Mouse (Mus musculus) liver, embryonic 15.5 days (tissue): ENCODE measurements around the gene Rest. TPM values are rescaled to one million over a fixed set of nuclear protein-coding genes. Genes with fewer than 3 reads are reported as not detected.

Experiments
- ATAC-seq: fragments of 200-750 bp; cut with Nextera tagmentation; 2 replicates; pipeline ENCODE4 v1.8.0; 2017; ENCODE audit warnings: moderate number of reproducible peaks, mild to moderate bottlenecking, moderate library complexity; ENCODE audit not compliant: insufficient read depth
- H3K27ac ChIP-seq: fragments of 300-500 bp; sonication (generic); replicated peaks from 2 replicates; pipeline ENCODE4 v1.5.1; 2015; ENCODE audit warnings: mild to moderate bottlenecking, inconsistent platforms
- H3K27me3 ChIP-seq: fragments of 300-500 bp; sonication (generic); 2 replicates; pipeline ENCODE4 v1.6.1; 2015; ENCODE audit warnings: mild to moderate bottlenecking, inconsistent platforms
- H3K36me3 ChIP-seq: fragments of 300-500 bp; sonication (generic); replicated peaks from 2 replicates; pipeline ENCODE4 v1.6.1; 2015; ENCODE audit warnings: moderate library complexity, mild to moderate bottlenecking, inconsistent platforms
- H3K4me1 ChIP-seq: fragments of 300-500 bp; sonication (generic); replicated peaks from 2 replicates; pipeline ENCODE4 v1.6.1; 2015; ENCODE audit warnings: inconsistent platforms
- H3K4me2 ChIP-seq: fragments of 300-500 bp; sonication (generic); 2 replicates; pipeline ENCODE4 v1.6.1; 2015; ENCODE audit warnings: moderate library complexity, mild to moderate bottlenecking, inconsistent platforms
- H3K4me3 ChIP-seq: fragments of 300-500 bp; sonication (generic); replicated peaks from 2 replicates; pipeline ENCODE4 v1.5.1; 2015; ENCODE audit warnings: mild to moderate bottlenecking, inconsistent platforms
- H3K9ac ChIP-seq: fragments of 300-500 bp; sonication (generic); 2 replicates; pipeline ENCODE4 v1.6.1; 2015; ENCODE audit warnings: moderate library complexity, mild to moderate bottlenecking, inconsistent platforms
- H3K9me3 ChIP-seq: fragments of 300-500 bp; sonication (generic); replicated peaks from 2 replicates; pipeline ENCODE4 v1.6.1; 2016; ENCODE audit warnings: inconsistent platforms
- WGBS: fragments of 180-500 bp; shearing (Covaris S2); methylation state at CpG from one replicate; pipeline ENCODE4 v1.1.7; 2015; ENCODE audit warnings: mixed read lengths; ENCODE audit not compliant: insufficient replicate concordance; 5-methylcytosine and 5-hydroxymethylcytosine counted together
- polyA plus RNA-seq: library from polyadenylated mRNA; unstranded; fragments of >200 nt; fragmentation: Nextera tagmentation; extraction: Ambion mirVana; gene quantifications from 2 replicates; pipeline ENCODE4 v1.2.1, GENCODE M21; 2015

The Rest gene
- polyA plus RNA-seq, 1 experiment from 2014 or later: 6.4 TPM

DNA sequence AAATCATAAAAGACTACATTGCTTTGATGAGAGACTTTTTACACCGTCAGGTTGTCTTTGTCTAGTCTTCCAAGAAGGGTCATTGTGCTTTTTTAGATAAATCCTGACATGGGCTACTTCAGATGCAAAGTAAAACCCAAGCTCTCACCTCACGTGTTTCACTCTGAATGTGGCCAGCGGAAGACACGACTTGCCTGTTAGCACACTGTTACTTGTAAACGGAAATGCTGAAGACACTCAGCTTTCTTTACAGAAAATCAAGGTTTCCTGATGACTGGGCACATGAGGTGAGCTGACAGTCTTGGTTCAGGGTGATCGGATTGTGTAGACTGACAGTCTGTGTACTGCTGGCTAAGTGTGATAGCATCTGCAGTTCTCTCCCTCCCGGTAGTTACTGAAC, 20.4 kb downstream of the Rest start:
- H3K4me2 ChIP-seq: no peak overlapping the region
- no peak overlapping the region for H3K9ac ChIP-seq
- H3K4me1 ChIP-seq: no peaks in the 10 kb centered on the region
- no peak for ATAC-seq
- no peaks in the 10 kb centered on the region for H3K27me3 ChIP-seq
- no peak overlapping the region for H3K4me3 ChIP-seq
- H3K36me3 ChIP-seq: peaks cover 69% of the 10 kb centered on the region
- no peak overlapping the region for H3K27ac ChIP-seq
- H3K9me3 ChIP-seq: no peaks in the 10 kb centered on the region
- WGBS: 73% methylated on average over 7 of the region's 7 CpGs

- 65% methylated on average over 5 of the region's 5 CpGs for WGBS
- ATAC-seq: no peak
- H3K4me3 ChIP-seq: no peak overlapping the region
- H3K4me2 ChIP-seq: no peak overlapping the region
- H3K36me3 ChIP-seq: peaks cover 62% of the 10 kb centered on the region
- no peak overlapping the region for H3K27ac ChIP-seq
- H3K9me3 ChIP-seq: no peaks in the 10 kb centered on the region
- no peaks in the 10 kb centered on the region for H3K4me1 ChIP-seq
- no peak overlapping the region for H3K9ac ChIP-seq
- H3K27me3 ChIP-seq: no peaks in the 10 kb centered on the region
Measured at GRCm38 (mm10) chr5:77286904-77287303, 21.6 kb downstream of the Rest start.

- Histone ChIP-seq H3K4me3 (no peak overlapping the region), H3K9me3 (no peaks in the 10 kb centered on the region), H3K9ac (no peak overlapping the region), H3K27ac (no peak overlapping the region), H3K36me3 (peaks cover 61% of the 10 kb centered on the region), H3K4me1 (no peaks in the 10 kb centered on the region), H3K27me3 (no peaks in the 10 kb centered on the region), H3K4me2 (no peak overlapping the region)
- no peak for ATAC-seq
- WGBS: 76% methylated on average over 6 of the region's 6 CpGs
Measured at GRCm38 (mm10) chr5:77287901-77288300, 22.6 kb downstream of the Rest start.

DNA sequence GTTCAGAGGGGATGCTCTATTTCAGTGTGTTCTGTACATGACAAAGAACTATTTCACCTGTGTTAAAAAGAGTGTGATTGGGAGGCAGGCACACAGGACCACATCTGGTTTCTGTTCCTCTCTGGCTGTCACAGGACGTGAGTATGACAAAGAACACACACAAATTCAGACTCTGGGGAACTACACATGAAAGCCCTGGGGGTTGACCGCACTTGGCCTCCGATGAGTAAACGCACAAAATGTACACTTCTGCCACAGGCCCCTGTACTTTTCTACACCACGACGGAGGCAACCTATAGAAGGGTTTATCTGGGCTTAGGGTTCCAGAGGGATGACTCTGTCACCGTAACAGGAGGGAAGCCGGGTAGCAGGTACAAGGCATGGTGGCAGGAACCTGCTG, 24.4 kb downstream of the Rest start:
- Histone ChIP-seq H3K36me3 (peaks cover 66% of the 10 kb centered on the region), H3K4me1 (no peaks in the 10 kb centered on the region), H3K27me3 (no peaks in the 10 kb centered on the region), H3K9me3 (no peaks in the 10 kb centered on the region), H3K9ac (no peak overlapping the region), H3K4me3 (no peak overlapping the region), H3K4me2 (no peak overlapping the region), H3K27ac (no peak overlapping the region)
- no peak for ATAC-seq
- 73% methylated on average over 8 of the region's 8 CpGs for WGBS

DNA sequence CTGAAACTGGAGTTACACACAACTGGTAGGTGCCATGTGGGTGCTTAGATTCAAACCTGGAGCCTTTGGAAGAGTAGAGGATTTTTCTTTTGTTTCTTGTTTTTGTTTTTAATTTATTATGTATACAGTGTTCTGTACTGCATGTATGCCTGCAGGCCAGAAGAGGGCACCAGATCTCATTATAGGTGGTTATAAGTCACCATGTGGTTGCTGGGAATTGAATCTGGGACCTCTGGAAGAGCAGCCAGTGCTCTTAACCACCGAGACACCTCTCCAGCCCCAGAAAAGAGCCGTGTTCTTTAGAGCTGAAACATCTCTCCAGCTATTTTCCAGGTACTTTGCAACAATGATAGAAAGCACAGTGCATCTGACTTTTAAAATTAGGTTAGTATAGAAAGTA, 25.3 kb downstream of the Rest start:
- 80% methylated on average over 2 of the region's 2 CpGs for WGBS
- H3K4me3 ChIP-seq: no peak overlapping the region
- ATAC-seq: no peak
- no peak overlapping the region for H3K9ac ChIP-seq
- no peaks in the 10 kb centered on the region for H3K27me3 ChIP-seq
- H3K27ac ChIP-seq: no peak overlapping the region
- no peak overlapping the region for H3K4me2 ChIP-seq
- H3K9me3 ChIP-seq: no peaks in the 10 kb centered on the region
- H3K36me3 ChIP-seq: peaks cover 68% of the 10 kb centered on the region
- H3K4me1 ChIP-seq: no peaks in the 10 kb centered on the region

DNA sequence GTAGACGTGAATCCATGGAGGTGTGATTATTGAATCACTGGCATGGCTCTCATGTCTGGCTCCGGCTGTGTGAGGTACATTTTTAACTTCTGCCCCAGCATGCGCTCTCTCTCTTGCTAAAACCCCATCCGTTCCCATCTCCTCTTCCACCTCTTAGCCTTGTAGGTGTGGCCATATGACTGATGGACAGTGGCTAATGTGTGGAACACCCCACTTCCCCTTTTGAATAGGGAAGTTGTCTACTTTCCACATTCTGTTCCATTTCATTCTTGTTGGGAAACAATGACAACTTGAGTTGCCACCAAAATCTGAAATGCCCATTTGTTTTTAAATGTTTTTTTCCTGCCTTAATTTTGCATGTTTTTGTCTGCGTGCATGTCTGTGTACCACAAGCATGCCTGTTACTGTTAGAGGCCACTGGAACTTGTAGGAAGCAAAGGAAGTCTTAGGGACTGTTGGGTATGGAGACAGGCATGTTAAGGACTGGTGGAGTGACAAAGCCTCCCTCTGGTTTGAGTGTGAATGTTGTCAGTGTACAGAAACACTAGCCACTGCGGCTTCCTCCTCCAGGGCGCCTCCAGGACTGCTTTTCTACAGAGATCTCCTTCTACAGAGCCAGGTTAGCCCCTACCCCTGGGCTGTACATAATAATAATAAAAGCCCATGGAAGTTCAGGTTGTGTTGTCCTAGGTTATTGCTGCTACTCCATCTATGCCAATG, 27.7 kb downstream of the Rest start:
- H3K36me3 ChIP-seq: peaks cover 78% of the 10 kb centered on the region
- no peak; the same call in 1 of the 2 replicates for ATAC-seq
- H3K9me3 ChIP-seq: no peaks in the 10 kb centered on the region
- H3K9ac ChIP-seq: no peak overlapping the region
- H3K4me2 ChIP-seq: no peak overlapping the region
- H3K27ac ChIP-seq: peak overlapping the region; percentile 48
- no peaks in the 10 kb centered on the region for H3K27me3 ChIP-seq
- 58% methylated on average over 7 of the region's 7 CpGs for WGBS
- H3K4me1 ChIP-seq: no peaks in the 10 kb centered on the region
- H3K4me3 ChIP-seq: no peak overlapping the region

- Histone ChIP-seq H3K4me1 (no peaks in the 10 kb centered on the region), H3K9ac (no peak overlapping the region), H3K27ac (no peak overlapping the region), H3K27me3 (no peaks in the 10 kb centered on the region), H3K36me3 (peaks cover 66% of the 10 kb centered on the region), H3K4me2 (no peak overlapping the region), H3K4me3 (no peak overlapping the region), H3K9me3 (no peaks in the 10 kb centered on the region)
- 68% methylated on average over 2 of the region's 2 CpGs for WGBS
- no peak for ATAC-seq
Measured at GRCm38 (mm10) chr5:77299486-77299885, 34.2 kb downstream of the Rest start.

DNA sequence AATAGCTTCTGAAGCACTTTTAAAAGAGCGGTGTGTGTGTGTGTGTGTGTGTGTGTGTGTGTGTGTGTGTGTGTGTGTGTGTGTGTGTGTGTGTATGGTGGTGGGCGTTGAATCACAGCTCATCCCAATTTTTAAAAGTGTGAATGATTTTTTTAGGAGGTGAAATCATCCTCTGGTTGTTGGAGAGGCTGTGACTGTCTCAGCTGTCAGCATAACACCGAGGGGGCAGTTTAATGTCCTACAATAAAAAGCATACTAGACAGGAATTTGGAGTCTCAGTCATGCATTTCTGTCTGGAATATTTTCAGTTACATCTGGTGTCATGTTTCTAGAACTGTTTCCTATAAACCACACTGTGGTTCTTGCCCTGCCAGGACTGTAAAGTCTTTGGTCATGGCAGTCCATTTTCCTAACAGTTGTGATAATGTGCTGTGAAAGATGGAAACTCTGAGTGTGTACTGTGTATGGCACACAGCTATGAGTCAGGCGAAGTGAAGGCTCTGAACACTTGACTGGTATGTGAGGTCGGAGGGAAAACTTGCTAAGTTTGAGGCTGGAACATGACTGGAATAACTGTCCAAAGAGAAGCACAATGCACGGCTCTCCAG, 36.1 kb downstream of the Rest start:
- WGBS: 72% methylated on average over 6 of the region's 6 CpGs
- Histone ChIP-seq H3K9ac (no peak overlapping the region), H3K9me3 (no peaks in the 10 kb centered on the region), H3K27ac (no peak overlapping the region), H3K4me3 (no peak overlapping the region), H3K36me3 (peaks cover 66% of the 10 kb centered on the region), H3K4me2 (no peak overlapping the region), H3K27me3 (no peaks in the 10 kb centered on the region), H3K4me1 (no peaks in the 10 kb centered on the region)
- ATAC-seq: no peak

DNA sequence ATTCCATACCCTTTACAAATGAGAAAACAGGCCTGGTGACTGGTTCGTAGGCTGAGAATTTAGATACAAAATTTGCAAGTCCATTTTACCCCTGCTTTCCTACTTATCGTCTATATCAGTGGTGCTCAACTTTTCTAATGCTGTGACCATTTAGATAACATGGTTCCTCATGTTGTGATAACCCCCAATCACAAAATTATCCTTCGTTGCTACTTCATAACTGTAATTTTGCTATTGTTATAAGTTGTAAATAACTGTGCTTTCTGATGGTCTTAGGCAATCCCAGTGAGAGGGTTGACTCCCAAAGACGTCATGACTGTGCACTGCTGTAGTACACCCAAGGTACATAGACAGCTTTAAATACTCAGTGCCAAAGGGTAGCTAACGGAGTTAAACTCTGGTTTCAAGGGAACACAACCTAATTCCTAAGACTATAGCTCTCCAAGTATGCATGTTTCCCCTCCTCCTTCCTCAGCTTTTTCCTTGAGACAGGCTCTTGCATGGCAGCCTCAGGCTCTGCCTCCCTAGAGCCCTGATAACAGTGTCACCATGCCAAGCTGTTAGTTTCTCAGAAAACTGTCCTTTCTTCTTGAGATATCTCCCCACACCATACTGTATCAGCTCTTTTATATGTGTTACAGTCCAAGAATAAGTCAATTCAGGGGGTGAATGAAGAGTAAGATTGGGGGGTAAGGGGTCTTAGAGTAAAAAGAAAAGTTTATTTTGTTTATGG, 42.7 kb downstream of the Rest start:
- H3K4me1 ChIP-seq: peaks cover 36% of the 10 kb centered on the region
- peak overlapping the region; percentile 84 for H3K9ac ChIP-seq

GRCm38 (mm10) chr5:77309051-77309906, 44.0 kb downstream of the Rest start:
- under 1% methylated on average over 76 of the region's 76 CpGs for WGBS
- H3K27ac ChIP-seq: peak overlapping the region; percentile 94
- H3K4me3 ChIP-seq: peak overlapping the region; percentile 77
- peak overlapping the region; percentile 99 for H3K4me2 ChIP-seq
- H3K36me3 ChIP-seq: peaks cover 39% of the 10 kb centered on the region
- H3K9ac ChIP-seq: peak overlapping the region; percentile 84
- peaks cover 36% of the 10 kb centered on the region for H3K4me1 ChIP-seq
- no peaks in the 10 kb centered on the region for H3K9me3 ChIP-seq
- ATAC-seq: peak; percentile 30
- no peaks in the 10 kb centered on the region for H3K27me3 ChIP-seq

More for the DNA sequence above, 42.7 kb downstream of the Rest start:
- Histone ChIP-seq H3K4me2 (peak overlapping the region; percentile 99), H3K27me3 (no peaks in the 10 kb centered on the region), H3K4me3 (peak overlapping the region; percentile 77), H3K36me3 (peaks cover 35% of the 10 kb centered on the region), H3K27ac (peak overlapping the region; percentile 26; the same call in 1 of the 2 replicates), H3K9me3 (no peaks in the 10 kb centered on the region)
- ATAC-seq: no peak
- WGBS: 34% methylated on average over 5 of the region's 5 CpGs
